Mouse (Mus musculus): Measurements from ENCODE around the gene Stx1b.
A peak's percentile ranks its signal among the peaks of the same experiment; 100 is the strongest.
"Not testable (repeated sequence)": the region's sequence is repeated elsewhere in the genome, so short reads cannot be mapped to it uniquely, and the experiment has no call there.

Gene Stx1b

DNA sequence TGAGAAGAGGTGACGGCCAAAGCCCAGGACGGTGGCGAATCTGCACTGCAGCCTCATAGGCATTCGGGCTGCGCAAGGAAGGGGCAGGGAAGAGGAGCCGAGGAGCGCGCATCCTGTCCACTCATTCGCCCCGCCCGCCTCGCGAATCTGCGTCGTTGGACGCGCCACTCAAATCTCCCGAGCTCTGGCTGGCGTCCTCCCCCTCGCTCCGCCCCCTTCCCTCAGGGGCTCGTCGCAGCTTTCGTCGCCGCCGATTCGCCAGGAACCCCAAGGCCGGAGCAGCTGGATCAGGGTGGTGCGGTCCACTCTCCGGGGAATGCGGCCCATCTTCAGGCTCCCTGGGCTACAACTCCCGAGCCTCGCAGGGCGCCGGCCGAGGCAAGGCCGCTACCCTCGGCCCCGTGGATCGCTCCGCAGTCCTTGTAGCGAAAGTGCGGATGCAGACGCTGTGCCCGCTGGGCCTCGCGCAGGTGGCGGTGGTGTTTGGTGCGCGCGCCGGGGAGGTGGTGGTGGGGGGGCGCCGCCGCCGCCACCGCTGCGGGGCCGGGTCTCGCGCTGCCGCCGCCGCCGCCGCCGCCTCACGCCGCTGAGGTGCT is 47.4 kb downstream of the Stx1b start:
- DNase-seq (ENCODE audit: low read depth, low spot score) = peak; percentile 97

DNA sequence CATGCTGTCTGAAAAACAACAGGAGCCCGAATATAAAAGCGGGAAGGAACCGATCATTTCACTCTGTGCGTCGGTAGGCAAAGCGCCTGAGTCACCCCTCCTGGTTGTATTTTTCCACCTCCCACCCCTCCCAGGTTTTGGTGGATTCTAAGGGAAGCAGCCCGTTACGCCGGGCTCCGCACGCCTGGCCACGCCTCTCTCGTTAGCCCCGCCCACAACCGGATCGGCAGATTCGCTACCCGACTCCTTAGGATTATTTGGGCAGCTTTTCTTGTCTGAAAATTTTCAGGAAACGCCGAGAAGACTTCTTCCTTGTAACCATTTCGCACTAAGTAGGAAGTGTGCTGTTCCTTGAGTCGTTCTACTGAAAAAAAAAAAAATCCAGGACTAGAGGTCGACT is 47.9 kb downstream of the Stx1b start, which contains the start of gene Setd1a:
TSS of gene Setd1a (plus strand) at position 245 of the 400 bp plus-strand sequence.
- DNase-seq (ENCODE audit: low read depth, low spot score) = peak; percentile 78

DNA sequence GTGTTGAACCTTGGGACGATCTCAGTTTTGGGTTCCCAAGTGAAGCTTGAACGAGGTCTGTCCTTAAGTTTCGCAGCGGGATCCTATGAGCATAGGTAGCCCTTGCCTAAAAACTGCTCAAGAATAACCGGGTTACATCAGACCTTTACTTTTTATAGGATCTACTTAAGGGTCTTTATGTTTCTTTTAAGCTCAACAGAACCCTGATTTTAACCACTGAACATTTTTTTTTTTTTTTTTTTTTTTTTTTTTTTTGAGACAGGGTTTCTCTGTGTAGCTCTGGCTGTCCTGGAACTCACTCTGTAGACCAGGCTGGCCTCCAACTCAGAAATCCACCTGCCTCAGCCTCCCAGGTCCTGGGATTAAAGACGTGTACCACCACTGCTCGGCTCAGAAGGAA is 48.5 kb downstream of the Stx1b start:
- not testable (repeated sequence) for DNase-seq (ENCODE audit: low read depth, low spot score)

DNA sequence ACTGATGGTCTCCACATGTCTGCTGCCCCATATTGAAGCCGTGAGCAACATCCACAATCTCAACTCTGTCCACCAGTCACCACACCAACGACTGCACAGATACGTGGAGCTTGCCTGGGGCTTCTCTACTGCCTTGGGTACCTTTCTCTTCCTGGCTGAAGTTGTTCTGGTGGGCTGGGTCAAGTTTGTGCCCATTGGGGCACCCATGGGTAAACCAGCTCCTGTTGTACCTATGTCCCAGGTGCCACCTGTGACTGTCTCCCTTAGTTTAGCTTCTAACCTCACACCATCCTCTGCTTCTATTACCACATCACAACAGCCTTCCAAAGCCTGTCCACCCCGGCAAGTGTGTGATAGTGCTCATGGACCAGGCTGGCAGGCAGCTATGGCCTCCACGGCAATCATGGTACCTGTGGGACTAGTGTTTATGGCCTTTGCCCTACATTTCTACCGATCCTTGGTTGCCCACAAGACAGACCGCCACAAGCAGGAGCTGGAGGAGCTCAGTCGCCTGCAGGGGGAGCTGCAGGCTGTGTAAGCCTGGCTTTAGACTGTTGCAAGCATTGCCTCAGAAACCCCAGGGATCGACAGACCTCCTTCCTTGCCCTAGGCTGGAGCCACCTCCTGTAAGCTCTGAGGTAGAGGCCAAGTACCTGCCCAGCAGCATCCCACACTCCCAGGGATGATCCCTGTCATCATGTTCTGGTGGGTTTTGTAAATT is 50.5 kb downstream of the Stx1b start:
- no peak for DNase-seq (ENCODE audit: low read depth, low spot score)

DNA sequence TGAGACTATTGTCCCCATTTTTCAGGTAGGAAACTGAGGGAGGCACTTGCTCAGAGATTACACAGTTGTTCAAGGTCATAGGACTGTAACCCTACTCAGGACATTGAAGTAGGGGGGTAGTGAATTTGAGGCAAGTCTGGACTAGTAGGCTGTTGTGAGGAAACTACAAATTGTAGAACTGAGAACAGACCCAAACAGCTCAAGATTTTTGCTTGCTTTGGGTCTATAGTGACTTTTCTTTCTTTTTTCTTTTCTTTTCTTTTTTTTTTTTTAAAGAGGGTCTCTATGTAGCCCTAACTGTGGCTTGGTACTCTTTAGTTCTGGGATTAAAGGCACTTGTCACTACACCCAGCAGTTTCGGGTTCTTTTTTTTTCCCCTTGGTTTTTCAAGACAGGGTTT is 51.8 kb downstream of the Stx1b start:
- no peak for DNase-seq (ENCODE audit: low read depth, low spot score)

DNA sequence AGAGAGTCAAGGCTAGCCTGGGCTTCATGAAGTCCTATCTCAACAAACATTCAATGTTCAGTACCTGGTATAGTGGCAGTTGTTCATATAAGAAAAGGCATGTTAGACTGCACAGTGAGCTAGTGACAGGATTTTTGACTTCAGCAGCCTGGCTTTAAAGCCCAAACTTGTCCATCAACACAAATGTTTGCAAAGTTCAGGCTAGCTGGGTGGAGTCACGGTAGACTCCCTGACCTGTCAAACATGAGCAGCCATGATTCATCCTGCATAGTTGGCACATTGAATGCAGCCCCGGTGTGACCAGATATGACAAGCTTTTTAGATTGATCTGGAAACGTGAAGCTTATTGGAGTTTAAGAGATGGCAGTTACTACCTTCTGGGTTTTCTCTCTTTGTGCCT is 52.3 kb downstream of the Stx1b start:
- DNase-seq (ENCODE audit: low read depth, low spot score) = no peak

DNA sequence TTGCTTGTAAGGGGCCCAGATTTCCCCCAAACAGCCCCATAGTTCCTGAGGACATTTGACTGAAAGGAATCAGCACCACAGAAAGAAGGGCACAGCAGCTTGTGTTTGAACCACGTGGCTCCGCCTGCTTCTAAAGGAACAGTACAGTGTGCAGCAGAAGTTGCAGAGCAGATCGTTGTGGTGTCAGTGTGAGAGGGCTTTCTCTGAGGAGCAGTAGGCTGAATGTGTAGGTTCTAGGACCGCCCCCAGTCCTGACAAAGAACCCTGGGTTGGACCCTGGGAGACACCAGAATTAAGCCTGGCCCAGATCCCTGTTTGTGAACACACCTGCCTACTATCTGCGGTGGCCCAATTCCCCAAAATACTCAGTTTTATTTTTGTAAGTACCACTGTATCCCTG is 53.1 kb downstream of the Stx1b start:
- DNase-seq (ENCODE audit: low read depth, low spot score) = no peak

DNA sequence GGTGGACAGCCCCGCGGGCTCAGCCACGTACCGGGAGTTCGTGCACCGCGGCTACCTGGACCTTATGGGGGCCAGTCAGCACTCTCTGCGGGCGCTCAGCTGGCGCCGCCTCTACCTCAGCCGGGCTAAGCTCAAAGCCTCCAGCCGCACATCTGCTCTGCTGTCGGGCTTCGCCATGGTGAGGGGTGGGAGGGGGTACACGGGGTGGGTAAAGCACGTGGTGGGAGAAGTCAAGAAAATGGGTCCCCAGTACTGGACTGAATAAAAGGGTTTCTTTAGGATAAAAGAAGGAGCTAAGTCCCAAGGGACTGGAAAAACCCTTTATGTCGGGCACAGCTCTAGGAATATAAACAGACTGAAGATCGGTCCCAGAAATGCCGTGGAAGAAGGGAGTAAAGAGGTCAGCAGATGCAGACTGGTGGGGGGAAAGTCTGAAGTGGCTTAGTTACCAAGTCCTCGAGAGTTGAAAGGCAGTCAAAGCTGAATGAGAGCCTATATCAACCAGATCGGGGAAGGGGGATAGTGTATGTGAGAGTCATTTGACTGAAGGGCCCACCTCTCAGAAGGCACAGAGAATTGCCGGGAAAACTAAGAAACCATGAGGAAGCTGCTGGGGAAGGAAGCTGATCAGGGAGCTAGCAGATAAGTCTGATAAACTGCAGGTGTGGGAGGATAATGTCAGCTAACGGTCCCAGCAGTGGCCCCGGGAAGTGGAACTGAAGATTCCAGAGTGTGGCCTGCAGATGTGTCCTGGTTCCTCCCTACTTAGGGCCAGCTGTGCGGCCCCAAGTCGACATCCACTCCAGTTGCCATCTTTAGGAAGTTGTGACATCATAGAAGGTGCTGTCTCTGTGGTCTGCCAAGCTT is 54.1 kb downstream of the Stx1b start:
- no peak for DNase-seq (ENCODE audit: low read depth, low spot score)

DNA sequence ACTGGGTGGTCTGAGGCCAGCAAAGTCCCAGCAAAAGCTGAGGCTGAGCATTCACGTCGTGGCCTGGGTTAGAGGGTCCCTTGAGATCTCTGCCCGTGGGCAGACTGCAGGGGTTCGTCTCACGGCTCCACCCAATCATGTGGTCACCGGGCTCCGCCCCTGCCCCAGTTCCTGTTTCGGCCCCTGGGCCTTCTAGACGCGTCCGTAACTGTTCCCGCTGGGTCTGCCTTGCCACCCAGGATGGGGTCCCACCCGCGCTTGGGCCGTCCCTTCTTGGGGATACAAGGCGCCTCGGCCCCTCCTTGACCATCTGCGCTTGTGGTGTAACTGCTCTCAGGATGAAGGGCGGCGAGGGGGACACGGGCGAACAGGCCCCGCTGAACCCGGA is 54.7 kb downstream of the Stx1b start, which contains the start of gene Orai3:
TSS of gene Orai3 (plus strand) at position 165 of the 388 bp plus-strand sequence.
- no peak for DNase-seq (ENCODE audit: low read depth, low spot score)

DNA sequence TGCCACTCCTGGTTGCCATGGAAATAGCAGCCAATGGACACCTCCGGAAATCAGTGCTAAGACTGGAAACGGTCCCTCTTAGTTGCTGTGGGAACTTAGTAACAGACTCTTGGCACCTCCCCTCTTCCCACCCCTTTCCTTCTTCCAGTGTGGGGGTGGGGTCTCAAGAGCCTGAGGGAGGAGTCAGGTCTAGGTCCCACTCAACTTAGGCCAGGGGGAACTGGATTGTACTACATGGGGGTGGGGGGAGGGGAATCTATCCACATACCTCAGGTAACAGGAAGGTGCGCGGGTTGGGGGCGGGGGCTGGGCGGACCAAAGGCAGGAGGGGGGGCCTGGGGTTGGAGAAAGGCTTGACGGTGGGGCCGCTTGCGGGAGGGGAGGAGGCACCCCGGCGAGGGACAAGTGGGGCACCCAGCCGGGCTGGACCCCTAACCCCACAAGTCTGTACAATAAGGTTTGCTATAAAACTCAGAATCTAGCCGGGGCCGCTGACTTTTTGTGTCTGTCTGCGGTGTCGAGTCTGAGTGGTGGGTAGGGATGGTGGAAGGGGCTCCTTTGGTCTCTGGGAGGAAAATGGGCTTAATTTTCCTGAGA is 55.3 kb downstream of the Stx1b start:
- peak; percentile 79 for DNase-seq (ENCODE audit: low read depth, low spot score)

DNA sequence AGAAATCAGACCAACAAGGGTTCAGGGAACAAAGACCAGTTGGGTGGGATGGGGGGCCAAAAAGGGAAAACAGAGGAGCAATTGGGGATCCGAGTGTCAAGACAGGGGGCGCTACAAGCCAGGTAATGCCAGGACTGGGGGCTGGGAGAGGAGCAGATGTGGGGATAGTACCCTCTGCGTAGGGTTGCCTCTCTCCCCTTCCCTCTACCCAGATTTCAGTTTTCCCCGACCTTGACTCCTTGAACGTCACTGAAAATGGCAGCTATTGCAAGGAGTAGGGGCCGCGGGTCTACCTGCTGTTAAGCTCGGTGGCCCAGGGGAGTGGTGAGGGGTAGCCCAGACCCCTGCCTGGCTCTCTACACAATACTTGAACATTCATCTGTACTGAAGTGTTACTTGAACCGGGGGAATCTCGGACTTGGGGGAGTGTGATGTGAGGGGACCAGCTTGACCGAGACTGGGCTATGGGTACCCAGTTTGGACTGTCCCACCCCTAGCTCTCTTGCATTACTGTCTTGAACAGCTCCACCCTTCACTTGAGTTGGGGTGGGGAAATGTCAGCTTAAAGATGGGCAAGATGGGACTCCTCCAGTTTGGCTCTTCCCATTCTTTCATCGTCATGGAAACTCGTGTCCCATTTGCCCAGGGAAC is 55.9 kb downstream of the Stx1b start:
- DNase-seq (ENCODE audit: low read depth, low spot score) = no peak

DNA sequence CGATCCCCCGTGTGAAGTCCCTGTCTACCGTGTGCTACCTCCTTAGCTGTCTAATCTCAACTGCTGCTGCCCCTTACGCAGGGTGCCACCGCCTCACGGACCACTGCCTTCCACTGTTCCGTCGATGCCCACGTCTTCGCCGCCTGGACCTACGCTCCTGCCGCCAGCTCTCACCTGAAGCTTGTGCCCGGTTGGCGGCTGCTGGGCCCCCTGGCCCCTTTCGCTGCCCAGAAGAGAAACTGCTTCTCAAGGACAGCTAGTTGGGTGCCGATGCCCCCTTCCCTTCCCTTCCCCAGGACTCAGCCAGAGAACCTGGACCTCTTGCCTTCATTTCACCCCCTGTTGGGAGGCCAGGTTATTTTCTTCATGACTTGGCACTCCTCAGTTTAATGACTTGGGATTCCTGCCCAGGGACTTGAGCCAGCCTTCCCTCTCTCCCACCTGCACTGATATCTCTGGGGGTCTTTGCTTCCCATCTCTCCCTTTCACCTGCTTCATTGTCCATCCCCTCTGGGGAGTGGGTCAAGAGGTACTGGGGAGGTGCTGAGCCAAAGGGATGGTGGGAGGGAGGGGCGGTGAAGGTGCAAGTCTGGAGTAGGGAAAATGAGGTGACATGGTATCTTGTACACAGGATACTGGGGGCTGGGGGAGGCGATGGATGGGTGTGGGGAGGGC is 56.5 kb downstream of the Stx1b start:
- DNase-seq (ENCODE audit: low read depth, low spot score) = no peak

DNA sequence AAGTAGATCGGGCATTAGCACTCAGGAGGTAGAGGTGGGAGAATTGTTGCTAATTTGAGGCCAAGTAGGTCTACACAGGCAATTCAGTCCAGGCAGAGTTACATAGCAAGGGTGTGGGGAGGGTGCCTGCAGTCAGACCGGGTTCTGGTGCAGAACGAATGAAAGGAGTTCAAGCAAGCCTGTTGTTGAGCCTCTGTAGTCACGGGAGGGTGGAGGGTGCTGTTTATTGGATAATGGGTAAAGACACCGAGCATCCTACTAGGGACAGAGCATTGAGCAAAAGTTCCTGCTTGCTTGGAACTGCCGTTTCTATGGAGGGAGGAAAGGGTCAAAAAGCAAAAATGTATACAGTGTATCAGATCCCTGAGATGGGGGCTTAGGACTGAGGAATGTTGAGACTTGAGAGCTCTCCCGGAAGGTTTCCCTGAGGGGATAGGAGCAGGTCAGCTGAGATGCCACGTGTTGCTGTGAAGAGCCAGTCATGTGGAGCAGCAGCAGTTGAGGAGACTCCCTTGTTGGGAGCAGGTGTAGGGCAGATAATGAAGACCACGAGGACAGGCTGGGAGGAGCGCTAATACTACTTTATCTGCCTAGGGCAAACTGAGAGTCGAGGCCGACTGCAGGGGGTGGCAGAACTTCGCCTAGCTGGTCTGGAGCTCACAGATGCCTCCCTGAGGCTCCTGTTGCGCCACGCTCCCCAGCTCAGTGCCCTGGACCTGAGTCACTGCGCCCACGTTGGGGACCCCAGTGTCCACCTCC is 57.3 kb downstream of the Stx1b start:
- no peak for DNase-seq (ENCODE audit: low read depth, low spot score)

DNA sequence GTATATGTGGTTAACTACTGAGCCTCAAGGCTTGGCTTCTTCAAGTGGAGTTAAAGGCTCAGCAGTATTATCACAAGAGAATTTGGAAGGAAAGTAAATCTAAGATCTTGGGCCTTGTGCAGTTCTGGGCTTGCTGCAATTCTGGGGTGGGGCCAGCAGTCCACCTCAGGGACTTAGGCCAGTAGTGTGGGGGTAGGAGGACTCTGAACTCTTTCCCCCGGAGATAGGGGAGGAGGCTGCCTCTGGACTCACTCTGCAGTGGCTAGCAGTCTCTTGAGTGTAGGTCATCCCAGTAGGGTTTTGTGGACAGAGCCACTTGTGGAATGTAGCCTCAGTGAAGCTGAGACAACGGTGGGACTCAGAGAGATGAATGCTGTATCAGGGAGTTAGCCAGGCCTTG is 58.6 kb downstream of the Stx1b start:
- DNase-seq (ENCODE audit: low read depth, low spot score) = no peak

DNA sequence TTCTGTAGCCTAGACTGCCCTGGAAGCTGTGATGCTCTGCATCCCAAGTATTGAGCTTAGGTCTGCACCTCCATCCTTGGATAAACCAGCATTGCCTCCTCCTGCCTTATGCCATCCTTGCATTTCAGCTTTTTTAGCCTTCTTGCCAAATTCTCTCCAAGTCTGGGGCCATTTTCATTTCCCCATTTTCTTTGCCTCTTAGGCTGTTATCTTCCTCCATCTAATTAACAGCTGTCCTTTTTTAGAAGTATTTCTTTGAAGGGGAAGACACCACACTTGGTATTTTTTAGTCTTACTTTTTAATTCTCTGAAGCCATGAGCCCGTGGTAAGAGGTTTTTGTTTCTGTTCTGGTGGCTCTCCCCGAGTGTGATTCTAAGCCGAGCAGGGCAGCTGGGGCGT is 60.7 kb downstream of the Stx1b start:
- DNase-seq (ENCODE audit: low read depth, low spot score) = no peak

DNA sequence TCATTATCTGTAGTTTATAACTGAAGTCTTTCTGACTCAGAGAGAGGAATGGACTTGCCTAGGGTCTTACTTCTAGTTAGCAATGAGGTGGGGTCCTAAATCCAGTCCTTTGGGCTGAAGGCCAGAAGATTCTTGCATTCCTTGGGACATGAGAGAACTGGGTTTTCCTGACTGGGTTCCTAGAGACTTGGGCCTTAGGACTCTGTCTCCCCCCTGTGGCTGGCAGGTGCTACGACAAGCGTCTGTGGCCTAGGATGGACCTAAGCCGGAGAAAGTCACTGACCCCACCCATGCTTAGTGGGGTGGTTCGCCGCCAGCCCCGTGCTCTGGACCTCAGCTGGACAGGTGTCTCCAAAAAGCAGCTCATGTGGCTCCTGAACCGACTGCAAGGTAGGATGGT is 63.3 kb downstream of the Stx1b start:
- DNase-seq (ENCODE audit: low read depth, low spot score) = peak; percentile 65

DNA sequence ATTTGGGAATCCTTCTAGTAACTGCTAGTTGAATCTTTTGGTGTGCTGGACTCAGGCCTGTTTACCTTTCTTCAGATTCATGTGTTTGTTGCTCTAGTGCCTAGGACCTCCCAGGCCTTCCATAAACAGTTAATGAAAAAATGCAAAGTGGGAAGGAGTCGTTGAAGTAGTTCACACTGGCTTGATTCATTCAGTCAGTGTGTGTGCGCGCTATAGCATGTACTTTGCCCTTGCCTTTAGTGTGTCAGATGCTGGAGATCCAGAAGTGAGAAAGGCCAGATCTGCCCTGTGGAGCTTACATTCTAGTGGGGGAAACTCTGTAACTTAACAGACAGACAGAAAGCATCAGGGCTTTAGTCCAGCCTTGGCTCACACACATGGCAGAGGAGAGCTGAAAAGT is 63.9 kb downstream of the Stx1b start:
- DNase-seq (ENCODE audit: low read depth, low spot score) = no peak

DNA sequence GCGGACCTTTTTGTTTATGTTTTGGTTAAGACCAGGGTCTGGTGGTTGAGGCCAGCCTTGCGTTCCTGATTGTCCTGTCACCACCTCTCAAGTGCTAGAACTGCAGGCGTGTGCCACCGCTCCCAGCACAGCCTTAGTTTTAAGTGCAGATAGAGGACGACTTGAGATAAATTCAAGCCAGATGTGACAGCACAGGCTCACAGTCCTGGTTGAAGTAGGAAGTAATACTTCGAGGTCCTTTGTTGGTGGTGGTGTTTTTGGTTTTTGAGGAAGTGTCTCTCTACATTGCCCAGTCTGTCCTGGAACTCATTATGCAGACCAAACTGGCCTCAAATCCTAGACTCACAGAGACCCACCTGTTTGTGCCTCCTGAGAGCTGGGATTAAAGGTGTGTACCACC is 64.6 kb downstream of the Stx1b start:
- no peak for DNase-seq (ENCODE audit: low read depth, low spot score)

All from retina, postnatal 7 days (tissue).